Mouse (Mus musculus) cerebellum, adult 8-10 months (tissue): ENCODE data around the gene Bptf.
"Not testable (repeated sequence)": the region's sequence is repeated elsewhere in the genome, so short reads cannot be mapped to it uniquely, and the experiment has no call there.

Experiments
- DNase-seq: peaks from one replicate; pipeline ENCODE4 v3.0.0; 2022

The Bptf gene

GRCm38 (mm10) chr11:107113881-107114557 lies 17.9 kb downstream of the Bptf start:
- DNase-seq = no peak

- DNase-seq = no peak
Measured at GRCm38 (mm10) chr11:107113112-107113511, 18.8 kb downstream of the Bptf start.

GRCm38 (mm10) chr11:107109669-107110068 lies 22.3 kb downstream of the Bptf start:
- DNase-seq = no peak

- no peak for DNase-seq
Measured at GRCm38 (mm10) chr11:107108892-107109291, 23.0 kb downstream of the Bptf start.

- DNase-seq = no peak
Measured at GRCm38 (mm10) chr11:107107725-107108078, 24.2 kb downstream of the Bptf start.

GRCm38 (mm10) chr11:107106978-107107724 lies 24.8 kb downstream of the Bptf start:
- no peak for DNase-seq

- DNase-seq = no peak
Measured at GRCm38 (mm10) chr11:107106461-107106860, 25.5 kb downstream of the Bptf start.

GRCm38 (mm10) chr11:107105227-107105626 lies 26.7 kb downstream of the Bptf start:
- DNase-seq = peak; percentile 70

- no peak for DNase-seq
Measured at GRCm38 (mm10) chr11:107103736-107104135, 28.2 kb downstream of the Bptf start.

- DNase-seq = no peak
Measured at GRCm38 (mm10) chr11:107103224-107103589, 28.7 kb downstream of the Bptf start.

- DNase-seq = no peak
Measured at GRCm38 (mm10) chr11:107102465-107103223, 29.3 kb downstream of the Bptf start.

GRCm38 (mm10) chr11:107096973-107097372 lies 35.0 kb downstream of the Bptf start:
- no peak for DNase-seq

- DNase-seq = peak; percentile 49
Measured at GRCm38 (mm10) chr11:107093871-107094270, 38.1 kb downstream of the Bptf start.

- no peak for DNase-seq
Measured at GRCm38 (mm10) chr11:107092637-107093036, 39.3 kb downstream of the Bptf start.

GRCm38 (mm10) chr11:107085866-107086265 lies 46.1 kb downstream of the Bptf start:
- DNase-seq = no peak

- no peak for DNase-seq
Measured at GRCm38 (mm10) chr11:107083480-107083879, 48.4 kb downstream of the Bptf start.

- DNase-seq = no peak
Measured at GRCm38 (mm10) chr11:107065216-107065785, 66.6 kb downstream of the Bptf start.

GRCm38 (mm10) chr11:107064590-107064989 lies 67.3 kb downstream of the Bptf start:
- DNase-seq = no peak

GRCm38 (mm10) chr11:107063067-107063466 lies 68.9 kb downstream of the Bptf start:
- DNase-seq = no peak

- no peak for DNase-seq
Measured at GRCm38 (mm10) chr11:107060941-107061340, 71.0 kb downstream of the Bptf start.

GRCm38 (mm10) chr11:107059634-107060033 lies 72.3 kb downstream of the Bptf start:
- not testable (repeated sequence) for DNase-seq

- DNase-seq = no peak
Measured at GRCm38 (mm10) chr11:107057391-107057790, 74.5 kb downstream of the Bptf start.

GRCm38 (mm10) chr11:107054870-107055269 lies 77.1 kb downstream of the Bptf start:
- DNase-seq = no peak
